Mouse (Mus musculus) limb, embryonic 13.5 days (tissue): Measurements from ENCODE around the gene Arl3. TPM values are rescaled to one million over a fixed set of nuclear protein-coding genes. Genes with fewer than 3 reads are reported as not detected.

Source experiments
- ATAC-seq: fragments of 200-750 bp; cut with Nextera tagmentation; 2 replicates; pipeline ENCODE4 v1.8.0; 2017; ENCODE audit warnings: low read depth, moderate number of reproducible peaks, moderate TSS enrichment; ENCODE audit not compliant: low FRiP score
- H3K27ac ChIP-seq: fragments of 300-500 bp; sonication (generic); 2 replicates; pipeline ENCODE4 v1.5.1; 2015; ENCODE audit warnings: inconsistent platforms, mild to moderate bottlenecking, moderate library complexity
- H3K27me3 ChIP-seq: fragments of 300-500 bp; sonication (generic); 2 replicates; pipeline ENCODE4 v1.6.1; 2015; ENCODE audit warnings: mild to moderate bottlenecking, inconsistent platforms
- H3K36me3 ChIP-seq: fragments of 300-500 bp; sonication (generic); 2 replicates; pipeline ENCODE4 v1.6.1; 2015; ENCODE audit warnings: inconsistent platforms, mild to moderate bottlenecking, moderate library complexity
- H3K4me1 ChIP-seq: fragments of 300-500 bp; sonication (generic); 2 replicates; pipeline ENCODE4 v1.6.1; 2015; ENCODE audit warnings: inconsistent platforms
- H3K4me2 ChIP-seq: fragments of 300-500 bp; sonication (generic); replicated peaks from 2 replicates; pipeline ENCODE4 v1.6.1; 2015; ENCODE audit warnings: inconsistent platforms, mild to moderate bottlenecking, moderate library complexity
- H3K4me3 ChIP-seq: fragments of 300-500 bp; sonication (generic); 2 replicates; pipeline ENCODE4 v1.5.1; 2015; ENCODE audit warnings: moderate library complexity, mild to moderate bottlenecking, inconsistent platforms
- H3K9ac ChIP-seq: fragments of 300-500 bp; sonication (generic); 2 replicates; pipeline ENCODE4 v1.6.1; 2015; ENCODE audit warnings: mild to moderate bottlenecking, inconsistent platforms
- H3K9me3 ChIP-seq: fragments of 300-500 bp; sonication (generic); 2 replicates; pipeline ENCODE4 v1.6.1; 2016; ENCODE audit warnings: inconsistent platforms
- WGBS: fragments of 180-500 bp; shearing (Covaris S2); methylation state at CpG from one replicate; pipeline ENCODE4 v1.1.7; 2015; 5-methylcytosine and 5-hydroxymethylcytosine counted together
- polyA plus RNA-seq: library from polyadenylated mRNA; unstranded; fragments of >200 nt; fragmentation: Nextera tagmentation; extraction: Ambion mirVana; gene quantifications from 2 replicates; pipeline ENCODE4 v1.2.1, GENCODE M21; 2015

The Arl3 gene
- polyA plus RNA-seq, 1 experiment from 2014 or later: 178 TPM

DNA sequence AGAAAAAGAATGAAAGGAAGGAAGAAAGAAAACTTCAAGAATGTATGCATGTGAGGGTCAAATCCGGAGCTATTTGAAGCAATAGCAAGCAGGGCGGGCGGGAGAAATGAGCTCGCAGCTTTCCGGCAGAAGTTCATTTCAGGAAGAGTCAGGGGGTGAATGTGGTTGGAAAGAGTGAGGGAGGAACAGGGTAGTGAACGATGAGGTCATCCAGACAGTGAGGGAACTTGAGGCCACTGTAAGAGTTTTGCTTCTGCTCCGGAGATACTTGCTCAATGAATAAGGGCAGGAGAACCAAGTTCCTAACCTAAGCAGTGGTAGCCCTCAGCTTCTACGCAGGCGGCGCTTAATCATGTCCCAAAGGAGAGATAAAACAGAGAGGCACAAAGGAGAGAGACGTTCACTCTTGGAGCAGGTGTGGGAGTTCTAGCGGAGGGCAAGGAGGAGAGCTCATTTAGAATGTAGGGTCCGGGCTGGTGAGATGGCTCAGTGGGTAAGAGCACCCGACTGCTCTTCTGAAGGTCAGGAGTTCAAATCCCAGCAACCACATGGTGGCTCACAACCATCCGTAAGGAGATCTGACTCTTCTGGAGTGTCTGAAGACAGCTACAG lies 50.5 kb downstream of the Arl3 start:
- Histone ChIP-seq H3K36me3 (no peaks in the 10 kb centered on the region), H3K27ac (no peak overlapping the region), H3K4me3 (no peak overlapping the region), H3K4me1 (peaks cover 68% of the 10 kb centered on the region), H3K9ac (no peak overlapping the region), H3K9me3 (no peaks in the 10 kb centered on the region), H3K27me3 (no peaks in the 10 kb centered on the region), H3K4me2 (peak overlapping the region; percentile 25; the same call in 1 of the 2 replicates)
- 35% methylated on average over 15 of the region's 15 CpGs for WGBS
- no peak for ATAC-seq

GRCm38 (mm10) chr19:46521698-46522097 lies 51.3 kb downstream of the Arl3 start:
- Histone ChIP-seq H3K4me1 (peaks cover 72% of the 10 kb centered on the region), H3K4me3 (no peak overlapping the region), H3K27ac (no peak overlapping the region), H3K9ac (no peak overlapping the region), H3K27me3 (no peaks in the 10 kb centered on the region), H3K36me3 (no peaks in the 10 kb centered on the region), H3K9me3 (no peaks in the 10 kb centered on the region), H3K4me2 (no peak overlapping the region)
- ATAC-seq: no peak

DNA sequence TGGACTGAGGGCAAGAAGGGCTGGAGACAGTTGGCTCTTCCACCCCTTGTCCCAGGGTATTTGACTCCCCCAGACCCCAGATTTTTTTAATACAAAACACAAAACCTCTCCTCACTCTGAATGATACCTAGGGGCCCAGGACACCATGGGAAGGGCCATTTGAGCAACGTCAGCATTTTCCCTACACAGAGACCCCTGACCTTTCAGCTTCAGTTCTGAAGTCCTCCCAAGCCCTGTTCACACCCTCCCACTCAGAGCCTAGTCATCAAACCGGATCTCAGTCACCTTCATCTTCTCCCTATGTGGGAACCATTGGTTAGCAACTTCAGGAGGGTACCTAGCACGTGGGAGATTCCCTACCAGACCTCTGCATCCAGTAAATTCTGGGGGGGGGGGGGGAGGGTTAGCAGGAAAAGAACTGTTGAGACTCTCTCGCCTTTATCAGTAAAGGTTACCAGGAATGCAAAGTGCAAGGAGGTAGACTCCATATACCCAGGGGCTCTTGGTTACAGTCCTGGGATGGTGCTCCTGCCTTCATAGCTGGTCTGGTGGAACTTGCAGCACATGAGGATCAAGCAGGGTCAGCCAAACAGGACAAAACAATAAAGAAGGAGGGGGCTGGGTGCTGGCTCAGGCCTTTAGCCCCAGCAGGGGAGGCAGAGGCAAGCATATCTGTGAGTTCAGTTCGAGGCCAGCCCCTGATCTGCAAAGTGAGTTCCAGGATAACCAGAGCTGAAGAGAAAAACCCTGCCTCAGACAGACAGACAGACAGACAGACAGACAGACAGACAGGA lies 54.0 kb downstream of the Arl3 start:
- no peaks in the 10 kb centered on the region for H3K9me3 ChIP-seq
- peak overlapping the region; percentile 60 for H3K4me2 ChIP-seq
- 15% methylated on average over 5 of the region's 5 CpGs for WGBS

GRCm38 (mm10) chr19:46518352-46518787 lies 54.6 kb downstream of the Arl3 start:
- Histone ChIP-seq H3K27ac (peak overlapping the region; percentile 55; the same call in 1 of the 2 replicates), H3K4me1 (peaks cover 39% of the 10 kb centered on the region), H3K4me3 (peak overlapping the region; percentile 20), H3K9ac (peak overlapping the region; percentile 5; the same call in 1 of the 2 replicates), H3K4me2 (peak overlapping the region; percentile 60), H3K27me3 (no peaks in the 10 kb centered on the region), H3K9me3 (no peaks in the 10 kb centered on the region), H3K36me3 (peaks cover 27% of the 10 kb centered on the region)
- WGBS: 0% methylated on average over 8 of the region's 13 CpGs
- ATAC-seq: peak; percentile 76

More for the DNA sequence above, 54.0 kb downstream of the Arl3 start:
- H3K36me3 ChIP-seq: peaks cover 21% of the 10 kb centered on the region
- peak overlapping the region; percentile 5; the same call in 1 of the 2 replicates for H3K9ac ChIP-seq
- peak overlapping the region; percentile 20; the same call in 1 of the 2 replicates for H3K4me3 ChIP-seq
- peak overlapping the region; percentile 55; the same call in 1 of the 2 replicates for H3K27ac ChIP-seq
- no peaks in the 10 kb centered on the region for H3K27me3 ChIP-seq
- H3K4me1 ChIP-seq: peaks cover 45% of the 10 kb centered on the region
- no peak for ATAC-seq

GRCm38 (mm10) chr19:46517529-46518351 lies 55.3 kb downstream of the Arl3 start:
- Histone ChIP-seq H3K4me1 (peaks cover 33% of the 10 kb centered on the region), H3K9me3 (no peaks in the 10 kb centered on the region), H3K4me3 (peak overlapping the region; percentile 20), H3K4me2 (peak overlapping the region; percentile 60), H3K36me3 (peaks cover 33% of the 10 kb centered on the region), H3K9ac (no peak overlapping the region; the same call in 1 of the 2 replicates), H3K27me3 (no peaks in the 10 kb centered on the region), H3K27ac (peak overlapping the region; percentile 55; the same call in 1 of the 2 replicates)
- peak; percentile 67 for ATAC-seq
- 28% methylated on average over 11 of the region's 14 CpGs for WGBS

GRCm38 (mm10) chr19:46516667-46517528 lies 56.1 kb downstream of the Arl3 start:
- Histone ChIP-seq H3K9ac (no peak overlapping the region; the same call in 1 of the 2 replicates), H3K36me3 (peaks cover 42% of the 10 kb centered on the region), H3K4me2 (no peak overlapping the region), H3K4me1 (peaks cover 27% of the 10 kb centered on the region), H3K9me3 (no peaks in the 10 kb centered on the region), H3K4me3 (no peak overlapping the region), H3K27ac (no peak overlapping the region), H3K27me3 (no peaks in the 10 kb centered on the region)
- WGBS: 69% methylated on average over 3 of the region's 3 CpGs
- no peak for ATAC-seq

DNA sequence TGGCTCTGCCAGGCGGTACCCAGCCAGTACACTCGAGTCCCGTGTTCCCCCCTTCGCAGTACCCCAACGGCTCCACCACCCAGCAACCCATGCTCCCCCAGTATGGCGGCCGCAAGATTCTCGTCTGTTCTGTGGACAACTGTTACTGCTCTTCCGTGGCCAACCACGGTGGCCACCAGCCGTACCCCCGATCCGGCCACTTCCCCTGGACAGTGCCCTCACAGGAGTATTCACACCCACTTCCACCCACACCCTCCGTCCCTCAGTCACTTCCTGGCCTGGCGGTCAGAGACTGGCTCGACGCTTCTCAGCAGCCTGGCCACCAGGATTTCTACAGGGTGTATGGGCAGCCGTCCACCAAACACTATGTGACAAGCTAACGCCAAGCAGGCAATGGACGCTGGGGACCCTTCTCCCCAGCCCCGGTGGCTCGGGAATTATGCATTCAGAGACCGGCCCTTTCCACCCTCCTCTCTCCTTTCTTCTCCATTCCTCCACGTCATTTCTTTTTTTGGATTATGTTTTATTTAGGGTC lies 57.6 kb downstream of the Arl3 start:
- no peak overlapping the region for H3K9ac ChIP-seq
- H3K27me3 ChIP-seq: no peaks in the 10 kb centered on the region
- no peaks in the 10 kb centered on the region for H3K9me3 ChIP-seq
- no peak overlapping the region for H3K4me2 ChIP-seq
- H3K4me3 ChIP-seq: no peak overlapping the region
- H3K4me1 ChIP-seq: peaks cover 32% of the 10 kb centered on the region
- H3K36me3 ChIP-seq: peaks cover 53% of the 10 kb centered on the region
- no peak for ATAC-seq
- no peak overlapping the region for H3K27ac ChIP-seq
- WGBS: 89% methylated on average over 24 of the region's 24 CpGs

DNA sequence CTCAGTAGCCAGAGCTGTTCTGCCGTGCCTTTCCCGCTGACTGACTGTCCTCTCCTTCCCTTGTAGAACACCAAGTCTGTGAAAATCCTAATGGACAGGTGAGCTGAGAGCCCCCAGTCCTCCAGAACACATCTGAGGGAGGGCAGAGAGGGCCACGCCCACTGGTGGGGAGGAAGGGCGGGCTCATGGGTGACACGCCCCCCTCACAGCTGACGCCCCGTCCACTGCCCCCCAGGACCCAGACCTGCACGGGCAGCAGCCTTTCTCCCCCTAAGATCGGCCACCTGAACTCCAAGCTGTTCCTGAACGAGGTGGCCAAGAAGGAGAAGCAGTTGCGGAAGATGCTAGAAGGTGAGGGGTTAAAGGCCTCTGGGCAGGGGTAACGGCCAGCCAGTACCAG lies 58.6 kb downstream of the Arl3 start:
- no peaks in the 10 kb centered on the region for H3K9me3 ChIP-seq
- no peak overlapping the region for H3K4me3 ChIP-seq
- peaks cover 42% of the 10 kb centered on the region for H3K4me1 ChIP-seq
- H3K9ac ChIP-seq: no peak overlapping the region
- peaks cover 62% of the 10 kb centered on the region for H3K36me3 ChIP-seq
- no peak for ATAC-seq
- no peak overlapping the region for H3K27ac ChIP-seq
- H3K27me3 ChIP-seq: no peaks in the 10 kb centered on the region
- WGBS: 84% methylated on average over 12 of the region's 12 CpGs
- H3K4me2 ChIP-seq: no peak overlapping the region

DNA sequence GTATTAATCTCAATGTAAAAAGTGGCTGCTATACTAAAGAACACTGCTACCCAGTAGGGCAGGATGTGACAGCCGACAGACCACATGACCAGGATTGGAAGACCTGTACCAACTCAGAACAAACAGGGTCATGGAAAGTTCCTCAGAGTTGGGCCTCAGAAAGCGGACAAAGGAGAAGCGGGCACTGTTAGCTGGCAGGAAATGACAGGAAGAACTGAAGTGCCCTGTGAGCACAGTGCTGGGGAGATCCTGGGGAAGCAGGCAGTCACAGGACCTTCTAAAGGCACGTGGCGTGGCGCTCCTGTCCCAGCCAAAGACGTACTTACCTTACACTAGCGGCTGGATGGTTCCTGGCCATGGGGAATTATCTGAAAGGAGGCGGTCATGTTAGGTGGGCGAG lies 61.7 kb downstream of the Arl3 start:
- H3K27ac ChIP-seq: no peak overlapping the region
- H3K4me2 ChIP-seq: no peak overlapping the region
- no peak overlapping the region for H3K9ac ChIP-seq
- peaks cover 94% of the 10 kb centered on the region for H3K36me3 ChIP-seq
- WGBS: 88% methylated on average over 10 of the region's 10 CpGs
- H3K9me3 ChIP-seq: no peaks in the 10 kb centered on the region
- H3K4me3 ChIP-seq: no peak overlapping the region
- ATAC-seq: no peak
- no peaks in the 10 kb centered on the region for H3K27me3 ChIP-seq
- H3K4me1 ChIP-seq: peaks cover 46% of the 10 kb centered on the region

GRCm38 (mm10) chr19:46510824-46511223 lies 62.2 kb downstream of the Arl3 start:
- no peak for ATAC-seq
- Histone ChIP-seq H3K4me3 (no peak overlapping the region), H3K4me1 (peaks cover 51% of the 10 kb centered on the region), H3K27me3 (no peaks in the 10 kb centered on the region), H3K4me2 (no peak overlapping the region), H3K9ac (no peak overlapping the region), H3K9me3 (no peaks in the 10 kb centered on the region), H3K27ac (no peak overlapping the region), H3K36me3 (peaks cover 95% of the 10 kb centered on the region)
- WGBS: 70% methylated on average over 3 of the region's 3 CpGs

GRCm38 (mm10) chr19:46510401-46510800 lies 62.6 kb downstream of the Arl3 start:
- 79% methylated on average over 5 of the region's 5 CpGs for WGBS
- H3K27ac ChIP-seq: no peak overlapping the region
- H3K4me3 ChIP-seq: no peak overlapping the region
- H3K27me3 ChIP-seq: no peaks in the 10 kb centered on the region
- peaks cover 55% of the 10 kb centered on the region for H3K4me1 ChIP-seq
- no peak overlapping the region for H3K4me2 ChIP-seq
- H3K9ac ChIP-seq: no peak overlapping the region
- H3K9me3 ChIP-seq: no peaks in the 10 kb centered on the region
- ATAC-seq: no peak
- peaks cover 95% of the 10 kb centered on the region for H3K36me3 ChIP-seq
